Mouse (Mus musculus): Measurements from ENCODE around the gene Vwa7. TPM values are rescaled to one million over a fixed set of nuclear protein-coding genes. Genes with fewer than 3 reads are reported as not detected.

The Vwa7 gene
- polyA plus RNA-seq, 1 experiment from 2014 or later, result 0.20 TPM

DNA sequence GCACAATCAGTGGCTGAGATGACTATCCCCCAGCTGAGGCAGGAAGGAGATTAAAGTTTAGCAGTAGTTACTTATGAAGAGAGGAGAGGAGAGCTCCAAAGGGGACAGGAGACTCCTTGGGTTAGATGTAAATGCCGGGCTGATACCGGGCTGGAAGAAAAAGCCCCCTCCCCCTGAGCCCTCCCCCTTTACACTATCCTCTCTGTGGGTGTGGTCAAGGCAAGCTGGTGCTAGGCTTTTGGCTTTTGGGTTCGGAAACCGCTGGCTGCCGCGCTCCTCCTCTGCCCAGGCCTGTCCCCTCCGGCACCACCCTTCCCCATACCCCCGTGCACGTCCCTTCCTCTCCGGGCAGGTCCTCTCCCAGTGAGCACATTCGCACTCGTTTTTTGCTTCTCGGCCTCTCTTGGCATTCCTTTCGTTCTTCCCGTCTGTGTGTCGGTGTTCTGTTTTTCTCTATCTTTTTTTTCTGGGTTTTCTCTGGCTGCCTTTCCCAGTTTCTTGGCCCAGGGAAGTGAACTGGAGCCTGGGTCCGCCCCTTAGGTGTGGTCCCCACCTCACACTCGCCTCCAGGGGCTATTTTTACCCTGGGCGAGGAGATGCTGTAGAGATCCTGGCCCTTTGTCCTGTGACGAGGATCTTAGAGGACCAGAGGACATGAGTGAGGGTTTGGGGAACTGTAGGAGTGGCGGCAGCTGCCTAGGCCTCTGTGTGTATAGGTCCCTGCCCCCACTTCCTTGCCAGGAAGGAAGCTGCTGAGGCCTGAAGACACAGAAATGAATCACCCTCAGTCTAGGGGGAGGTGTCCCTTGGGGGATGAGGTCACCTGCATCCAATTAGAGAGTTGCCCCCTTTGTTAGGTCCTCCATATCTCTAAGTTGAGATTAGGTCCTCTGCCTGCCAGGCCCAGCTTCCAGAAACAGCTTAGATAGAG lies 35.0 kb downstream of the Vwa7 start:
- WGBS, result 2% methylated on average over 21 of the region's 21 CpGs
- Histone ChIP-seq H3K27me3 (no peaks in the 10 kb centered on the region), H3K4me1 (replicated peaks) (peaks cover 58% of the 10 kb centered on the region), H3K9ac (replicated peaks) (peak overlapping the region; percentile 76), H3K4me3 (replicated peaks) (peak overlapping the region; percentile 46), H3K27ac (peak overlapping the region; percentile 90), H3K9me3 (no peaks in the 10 kb centered on the region), H3K4me2 (replicated peaks) (peak overlapping the region; percentile 69), H3K36me3 (peaks cover 25% of the 10 kb centered on the region)
- ATAC-seq, result peak; percentile 43

DNA sequence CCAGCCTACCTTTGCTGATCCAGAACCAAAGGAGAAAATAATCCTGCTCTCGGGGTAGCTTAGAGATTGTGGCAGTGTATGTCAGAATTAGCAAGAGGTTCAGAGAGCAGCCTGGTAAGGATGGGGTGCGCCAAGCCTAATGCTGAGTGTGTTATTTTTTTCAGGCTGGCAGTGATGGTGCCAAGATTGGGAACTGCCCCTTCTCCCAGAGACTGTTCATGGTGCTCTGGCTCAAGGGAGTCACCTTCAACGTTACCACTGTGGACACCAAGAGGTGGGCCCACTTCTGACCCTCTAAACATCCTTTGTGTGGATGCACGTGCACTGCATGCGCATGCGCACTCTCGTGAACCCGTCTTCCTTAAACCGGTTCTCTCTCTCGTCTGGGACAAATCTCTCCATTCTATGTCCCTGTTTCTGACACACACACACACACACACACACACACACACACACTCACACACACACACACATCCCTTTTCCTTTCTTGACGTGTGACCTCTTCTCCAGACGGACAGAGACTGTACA lies 36.0 kb downstream of the Vwa7 start:
- Histone ChIP-seq H3K36me3 (peaks cover 25% of the 10 kb centered on the region), H3K4me2 (replicated peaks) (peak overlapping the region; percentile 69), H3K4me1 (replicated peaks) (peaks cover 52% of the 10 kb centered on the region), H3K27ac (peak overlapping the region; percentile 90), H3K27me3 (no peaks in the 10 kb centered on the region), H3K4me3 (replicated peaks) (peak overlapping the region; percentile 46), H3K9me3 (no peaks in the 10 kb centered on the region), H3K9ac (replicated peaks) (peak overlapping the region; percentile 76)
- WGBS, result 77% methylated on average over 12 of the region's 12 CpGs
- no peak for ATAC-seq

DNA sequence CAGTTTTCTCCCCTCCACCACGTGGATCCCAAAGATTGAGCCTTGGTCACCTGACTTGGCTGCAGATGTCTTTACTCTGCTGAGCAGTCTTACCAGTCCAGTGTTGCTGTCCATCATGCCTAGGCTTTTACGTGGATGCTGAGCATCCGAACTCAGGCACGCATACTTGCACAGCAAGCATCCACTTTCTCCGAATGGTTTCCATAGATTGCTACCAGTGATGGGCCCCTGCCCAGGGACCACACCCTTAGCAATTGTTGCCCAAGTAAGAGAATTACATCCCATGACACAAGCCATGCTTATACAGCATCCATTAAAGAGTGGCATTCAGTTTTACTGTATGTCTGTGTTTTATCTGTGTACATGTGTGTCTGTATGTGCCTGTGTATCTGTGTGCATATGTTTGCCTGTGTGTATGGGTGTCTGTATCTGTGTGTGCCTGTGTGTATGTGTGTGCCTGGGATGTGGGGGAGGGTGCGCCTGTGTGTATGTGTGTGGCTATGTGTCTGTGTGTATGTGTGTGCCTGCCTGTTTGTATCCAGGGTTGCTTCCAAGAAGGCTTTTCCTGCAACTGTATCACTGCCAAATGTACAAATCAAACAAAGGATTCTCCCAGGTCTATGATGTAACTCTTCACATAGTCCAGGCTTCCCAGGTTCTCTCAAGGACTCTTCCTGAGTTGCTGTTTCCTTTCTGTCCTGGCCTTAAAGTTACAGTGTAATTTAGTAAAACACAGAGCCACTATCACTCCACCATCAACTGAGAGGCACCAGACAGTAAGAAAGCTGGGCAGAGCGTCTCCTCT lies 39.5 kb downstream of the Vwa7 start:
- Histone ChIP-seq H3K4me1 (replicated peaks) (peaks cover 41% of the 10 kb centered on the region), H3K4me2 (replicated peaks) (no peak overlapping the region), H3K36me3 (peaks cover 30% of the 10 kb centered on the region), H3K27me3 (no peaks in the 10 kb centered on the region), H3K9ac (replicated peaks) (no peak overlapping the region; the same call in 1 of the 2 replicates), H3K27ac (no peak overlapping the region), H3K4me3 (replicated peaks) (no peak overlapping the region), H3K9me3 (no peaks in the 10 kb centered on the region)
- 91% methylated on average over 7 of the region's 7 CpGs for WGBS
- ATAC-seq, result no peak

DNA sequence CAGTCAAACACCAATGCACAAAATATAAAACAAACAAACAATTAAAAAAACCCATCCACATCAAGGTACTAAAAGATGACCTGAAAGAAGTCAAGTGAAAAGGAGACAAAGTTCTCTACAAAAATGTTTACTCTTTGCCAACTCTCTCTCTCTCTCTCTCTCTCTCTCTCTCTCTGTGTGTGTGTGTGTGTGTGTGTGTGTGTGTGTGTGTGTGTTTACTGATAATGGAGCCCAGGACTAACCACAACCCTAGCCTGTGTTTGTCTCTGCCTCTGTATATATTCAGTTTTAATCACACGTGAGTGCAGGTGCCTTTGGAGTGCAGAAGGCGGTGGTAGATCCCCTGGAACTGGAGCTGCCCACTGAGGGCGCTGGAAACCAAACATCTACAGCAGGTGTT lies 40.7 kb downstream of the Vwa7 start:
- Histone ChIP-seq H3K4me1 (replicated peaks) (peaks cover 38% of the 10 kb centered on the region), H3K27me3 (no peaks in the 10 kb centered on the region), H3K27ac (no peak overlapping the region), H3K4me2 (replicated peaks) (no peak overlapping the region), H3K36me3 (peaks cover 40% of the 10 kb centered on the region), H3K9me3 (no peaks in the 10 kb centered on the region), H3K9ac (replicated peaks) (no peak overlapping the region), H3K4me3 (replicated peaks) (no peak overlapping the region)
- 85% methylated on average over 3 of the region's 3 CpGs for WGBS
- no peak for ATAC-seq

DNA sequence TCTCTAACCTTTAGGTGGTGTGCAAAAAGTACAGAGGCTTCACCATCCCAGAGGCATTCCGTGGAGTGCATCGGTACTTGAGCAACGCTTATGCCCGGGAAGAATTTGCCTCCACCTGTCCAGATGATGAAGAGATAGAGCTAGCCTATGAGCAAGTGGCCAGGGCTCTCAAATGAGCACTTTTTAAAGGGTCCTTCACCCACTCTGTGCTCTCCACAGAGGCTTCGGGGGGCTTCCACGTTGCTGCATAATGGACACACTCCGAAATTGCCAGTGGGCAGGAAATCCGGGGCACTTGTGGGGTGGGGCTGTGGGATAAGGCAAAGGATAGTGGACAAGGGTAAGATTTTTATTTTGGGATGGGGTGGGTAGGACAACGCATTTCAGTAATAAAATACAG lies 41.9 kb downstream of the Vwa7 start:
- 70% methylated on average over 9 of the region's 9 CpGs for WGBS
- H3K4me3 ChIP-seq (replicated peaks), result peak overlapping the region; percentile 88
- peaks cover 29% of the 10 kb centered on the region for H3K4me1 ChIP-seq (replicated peaks)
- H3K9ac ChIP-seq (replicated peaks), result peak overlapping the region; percentile 91; the same call in 1 of the 2 replicates
- no peaks in the 10 kb centered on the region for H3K9me3 ChIP-seq
- ATAC-seq, result peak; percentile 18; the same call in 1 of the 2 replicates
- H3K4me2 ChIP-seq (replicated peaks), result peak overlapping the region; percentile 86
- H3K27ac ChIP-seq, result peak overlapping the region; percentile 88; the same call in 1 of the 2 replicates
- H3K36me3 ChIP-seq, result peaks cover 48% of the 10 kb centered on the region
- peaks cover 5% of the 10 kb centered on the region; the same call in 1 of the 2 replicates for H3K27me3 ChIP-seq

DNA sequence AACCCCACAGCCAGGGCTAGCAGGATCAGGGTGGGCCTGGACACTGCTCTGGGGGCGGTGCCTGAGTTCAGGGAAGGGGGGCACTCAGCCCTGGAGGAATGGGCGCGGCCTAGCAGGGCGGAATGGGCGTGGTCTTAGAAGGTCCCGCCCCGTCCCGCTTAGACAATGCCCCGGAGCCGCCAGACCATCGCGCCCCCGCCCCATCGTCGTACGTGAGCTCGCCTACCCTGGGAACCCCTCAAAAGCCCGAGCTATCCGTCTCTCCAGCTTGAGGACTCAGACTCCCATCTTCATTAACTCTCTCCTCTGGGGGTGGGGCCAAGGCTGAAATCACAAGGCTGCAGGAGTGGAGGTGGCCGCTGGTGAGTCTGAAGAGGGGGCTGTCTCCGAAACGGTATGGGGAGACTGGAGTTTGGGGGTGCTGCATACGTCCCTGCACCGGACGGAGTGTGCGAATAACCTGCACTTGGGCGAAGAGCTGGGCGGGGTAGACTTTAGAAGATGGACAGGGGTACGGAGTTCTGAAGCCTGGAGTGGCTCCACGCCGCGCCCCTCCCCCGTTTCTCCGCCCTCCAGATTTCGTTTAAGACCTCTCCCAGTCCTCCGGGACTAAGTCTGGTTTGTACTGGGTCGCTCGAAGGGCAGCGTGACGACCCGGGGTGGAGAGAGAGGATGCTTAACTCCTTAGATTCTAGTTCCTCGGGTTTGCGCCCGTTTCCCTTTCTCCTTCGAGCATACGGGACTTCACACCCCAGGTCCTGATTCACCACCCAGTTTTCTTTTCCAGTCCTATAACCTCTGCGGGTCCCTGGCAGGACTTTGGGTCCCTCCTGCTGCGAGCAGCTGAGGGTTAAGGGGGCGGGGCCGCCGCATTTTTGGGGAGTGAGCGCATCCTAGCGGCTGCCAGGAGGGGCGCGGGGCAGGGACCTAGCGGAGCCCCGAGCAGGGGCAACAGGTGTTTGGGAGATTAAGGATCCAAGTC lies 42.8 kb downstream of the Vwa7 start, which contains the start of gene Ddah2:
Gene Ddah2, plus strand, starts transcription at position 125 of the 982 bp plus-strand sequence.
- H3K4me2 ChIP-seq (replicated peaks), result peak within 1 kb of the TSS; percentile 86
- peak within 1 kb of the TSS; percentile 88 for H3K4me3 ChIP-seq (replicated peaks)
- no peaks in the 10 kb centered on the region for H3K9me3 ChIP-seq
- H3K4me1 ChIP-seq (replicated peaks), result peaks cover 30% of the 10 kb centered on the region
- WGBS, result under 1% methylated on average over 57 of the region's 57 CpGs
- H3K36me3 ChIP-seq, result peaks cover 46% of the 10 kb centered on the region
- peaks cover 14% of the 10 kb centered on the region for H3K27me3 ChIP-seq
- H3K9ac ChIP-seq (replicated peaks), result peak within 1 kb of the TSS; percentile 91
- H3K27ac ChIP-seq, result peak within 1 kb of the TSS; percentile 88
- ATAC-seq, result peak; percentile 90

DNA sequence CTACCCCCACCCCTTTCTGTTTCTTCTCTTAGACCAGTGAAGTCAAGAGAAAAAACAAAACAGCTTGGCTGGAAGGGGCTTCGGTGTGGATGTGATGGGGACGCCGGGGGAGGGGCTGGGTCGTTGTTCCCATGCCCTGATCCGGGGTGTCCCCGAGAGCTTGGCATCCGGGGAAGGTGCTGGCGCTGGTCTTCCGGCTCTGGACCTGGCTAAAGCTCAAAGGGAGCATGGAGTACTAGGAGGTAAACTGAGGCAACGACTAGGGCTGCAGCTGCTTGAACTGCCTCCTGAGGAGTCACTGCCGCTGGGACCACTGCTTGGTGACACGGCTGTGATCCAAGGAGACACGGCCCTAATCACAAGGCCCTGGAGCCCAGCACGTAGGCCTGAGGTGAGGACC lies 43.7 kb downstream of the Vwa7 start:
- H3K4me1 ChIP-seq (replicated peaks), result peaks cover 39% of the 10 kb centered on the region
- peaks cover 19% of the 10 kb centered on the region for H3K27me3 ChIP-seq
- peak overlapping the region; percentile 91 for H3K9ac ChIP-seq (replicated peaks)
- peak overlapping the region; percentile 86 for H3K4me2 ChIP-seq (replicated peaks)
- peaks cover 41% of the 10 kb centered on the region for H3K36me3 ChIP-seq
- H3K4me3 ChIP-seq (replicated peaks), result peak overlapping the region; percentile 88
- no peak overlapping the region for H3K27ac ChIP-seq
- no peaks in the 10 kb centered on the region for H3K9me3 ChIP-seq
- 31% methylated on average over 14 of the region's 14 CpGs for WGBS
- peak; percentile 10 for ATAC-seq

DNA sequence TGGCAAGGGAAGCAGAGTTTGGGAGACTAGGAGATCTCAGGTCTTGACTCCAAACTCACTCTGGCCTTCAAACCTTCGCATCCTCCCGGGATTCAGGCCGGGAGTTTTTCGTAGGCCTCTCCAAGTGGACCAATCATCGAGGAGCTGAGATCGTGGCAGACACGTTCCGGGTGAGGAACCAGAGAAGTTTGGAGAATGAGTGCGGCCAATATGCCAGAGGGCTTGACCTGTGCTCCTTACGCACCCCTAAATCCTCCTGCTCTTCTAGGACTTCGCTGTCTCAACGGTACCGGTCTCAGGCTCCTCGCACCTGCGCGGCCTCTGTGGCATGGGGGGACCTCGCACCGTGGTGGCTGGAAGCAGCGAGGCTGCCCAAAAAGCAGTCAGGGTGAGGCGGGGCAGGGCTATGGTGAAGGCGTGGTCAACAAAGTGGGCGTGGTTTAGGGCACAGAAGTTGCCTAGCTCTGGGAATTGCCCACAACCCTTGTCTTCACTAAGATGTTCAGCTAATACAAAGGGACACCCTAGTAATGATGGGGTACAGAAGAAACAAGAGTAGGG lies 44.4 kb downstream of the Vwa7 start:
- no peak overlapping the region for H3K27ac ChIP-seq
- peak overlapping the region; percentile 91 for H3K9ac ChIP-seq (replicated peaks)
- H3K9me3 ChIP-seq, result no peaks in the 10 kb centered on the region
- peaks cover 46% of the 10 kb centered on the region for H3K4me1 ChIP-seq (replicated peaks)
- peaks cover 26% of the 10 kb centered on the region for H3K27me3 ChIP-seq
- WGBS, result 64% methylated on average over 22 of the region's 22 CpGs
- peak overlapping the region; percentile 86 for H3K4me2 ChIP-seq (replicated peaks)
- peaks cover 36% of the 10 kb centered on the region for H3K36me3 ChIP-seq
- H3K4me3 ChIP-seq (replicated peaks), result peak overlapping the region; percentile 88
- no peak for ATAC-seq

DNA sequence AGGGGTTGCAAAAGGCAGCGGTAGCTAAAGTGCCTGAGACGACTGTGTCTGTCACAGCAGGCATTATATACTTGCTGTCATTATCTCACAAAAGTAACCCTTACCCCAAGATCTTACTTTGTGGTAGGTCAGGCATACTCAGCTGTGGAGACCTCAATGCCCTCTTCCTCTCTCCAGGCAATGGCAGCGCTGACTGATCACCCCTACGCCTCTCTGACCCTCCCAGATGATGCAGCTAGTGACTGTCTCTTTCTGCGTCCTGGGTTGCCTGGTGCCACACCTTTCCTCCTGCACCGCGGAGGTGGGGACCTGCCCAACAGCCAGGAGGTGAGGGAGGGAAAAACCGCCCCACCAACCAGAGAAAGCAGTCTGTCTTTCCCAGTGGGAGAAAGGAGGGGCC lies 44.9 kb downstream of the Vwa7 start:
- Histone ChIP-seq H3K27ac (no peak overlapping the region), H3K4me3 (replicated peaks) (no peak overlapping the region), H3K36me3 (peaks cover 32% of the 10 kb centered on the region), H3K4me1 (replicated peaks) (peaks cover 49% of the 10 kb centered on the region), H3K9me3 (no peaks in the 10 kb centered on the region), H3K27me3 (peaks cover 31% of the 10 kb centered on the region), H3K4me2 (replicated peaks) (peak overlapping the region; percentile 86; the same call in 1 of the 2 replicates), H3K9ac (replicated peaks) (no peak overlapping the region)
- ATAC-seq, result no peak
- WGBS, result 79% methylated on average over 8 of the region's 8 CpGs

DNA sequence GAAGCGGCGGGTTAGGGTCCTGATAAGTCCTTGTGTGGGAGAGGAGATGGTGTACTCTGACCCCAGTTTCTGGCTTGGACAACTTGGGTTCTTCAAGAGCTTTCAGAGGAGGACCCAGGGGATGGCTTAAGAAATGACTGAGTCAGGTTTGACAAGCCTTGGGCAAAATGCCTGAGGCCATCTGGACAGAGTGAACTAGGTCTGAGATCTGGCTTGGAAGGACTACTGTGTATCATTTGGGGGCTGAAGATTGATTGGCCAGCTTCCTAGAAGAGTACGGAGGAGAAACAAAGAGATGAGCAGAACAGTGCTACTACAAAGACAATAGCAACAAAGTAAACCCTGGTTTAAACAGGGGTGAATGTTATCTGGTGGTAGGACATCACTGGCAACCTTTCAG lies 47.1 kb downstream of the Vwa7 start:
- Histone ChIP-seq H3K4me2 (replicated peaks) (no peak overlapping the region), H3K27ac (no peak overlapping the region), H3K9ac (replicated peaks) (no peak overlapping the region), H3K27me3 (peaks cover 39% of the 10 kb centered on the region), H3K36me3 (peaks cover 30% of the 10 kb centered on the region), H3K4me3 (replicated peaks) (no peak overlapping the region), H3K9me3 (no peaks in the 10 kb centered on the region), H3K4me1 (replicated peaks) (peaks cover 44% of the 10 kb centered on the region)
- WGBS, result 90% methylated on average over 3 of the region's 3 CpGs
- no peak for ATAC-seq

Measured in midbrain, embryonic 13.5 days (tissue).